Mouse (Mus musculus) heart, postnatal 36 days (tissue): ENCODE data around the gene Cyp19a1. TPM values are rescaled to one million over a fixed set of nuclear protein-coding genes. Genes with fewer than 3 reads are reported as not detected.

Source experiments
- DNase-seq, 2 experiments: peaks; one replicate each; pipeline ENCODE4 v3.0.0; 2021 to 2022
- intact Hi-C: fragments of 180-260 bp; cut with DNase I; formaldehyde crosslinking; loops from one replicate; pipeline ENCODE4 v1.15.1; 2025
- total RNA-seq, 2 experiments: library from RNA; stranded (reverse); gene quantifications; 2 replicates each; pipeline ENCODE4 v1.2.3; 2021

Gene Cyp19a1
- not detected for total RNA-seq

- intact Hi-C loops, result no loop called here
- DNase-seq, result no peak
Measured at GRCm38 (mm10) chr9:54268010-54268409, at the start of gene Cyp19a1. Gene Cyp19a1, minus strand, starts transcription at chr9:54268110.

GRCm38 (mm10) chr9:54316363-54316762 lies 48.5 kb upstream of the Cyp19a1 start:
- DNase-seq, result no peak

GRCm38 (mm10) chr9:54308751-54309358 lies 40.9 kb upstream of the Cyp19a1 start:
- intact Hi-C loops, result no loop called here
- DNase-seq, result no peak

More at GRCm38 (mm10) chr9:54316363-54316762, 48.5 kb upstream of the Cyp19a1 start:
- intact Hi-C loops, result no loop called here

GRCm38 (mm10) chr9:54308209-54308608 lies 40.3 kb upstream of the Cyp19a1 start:
- intact Hi-C loops, result no loop called here
- DNase-seq, result no peak

GRCm38 (mm10) chr9:54301255-54301654 lies 33.3 kb upstream of the Cyp19a1 start:
- intact Hi-C loops, result no loop called here
- peak; percentile 13 to 26 for DNase-seq

GRCm38 (mm10) chr9:54299792-54300191 lies 31.9 kb upstream of the Cyp19a1 start:
- intact Hi-C loops, result no loop called here

GRCm38 (mm10) chr9:54299389-54299788 lies 31.5 kb upstream of the Cyp19a1 start:
- intact Hi-C loops, result no loop called here
- DNase-seq, result no peak

More at GRCm38 (mm10) chr9:54299792-54300191, 31.9 kb upstream of the Cyp19a1 start:
- no peak for DNase-seq

GRCm38 (mm10) chr9:54287804-54288203 lies 19.9 kb upstream of the Cyp19a1 start:
- no peak for DNase-seq
- intact Hi-C loops, result no loop called here

- intact Hi-C loops, result no loop called here
- DNase-seq, result peak in 1 of 2 experiments; percentile 2
Measured at GRCm38 (mm10) chr9:54286331-54286987, 18.5 kb upstream of the Cyp19a1 start, which contains the start of gene Gldn. Gene Gldn, plus strand, starts transcription at chr9:54286486.

GRCm38 (mm10) chr9:54279046-54279589 lies 11.2 kb upstream of the Cyp19a1 start:
- intact Hi-C loops, result no loop called here

GRCm38 (mm10) chr9:54275283-54275682 lies 7.4 kb upstream of the Cyp19a1 start:
- intact Hi-C loops, result no loop called here
- no peak for DNase-seq

More at GRCm38 (mm10) chr9:54279046-54279589, 11.2 kb upstream of the Cyp19a1 start:
- no peak for DNase-seq

GRCm38 (mm10) chr9:54270889-54271288 lies 3.0 kb upstream of the Cyp19a1 start:
- no peak for DNase-seq
- intact Hi-C loops, result no loop called here

- intact Hi-C loops, result no loop called here
- DNase-seq, result no peak
Measured at GRCm38 (mm10) chr9:54269987-54270386, 2.1 kb upstream of the Cyp19a1 start.

- intact Hi-C loops, result no loop called here
- no peak for DNase-seq
Measured at GRCm38 (mm10) chr9:54264754-54265153, 3.2 kb downstream of the Cyp19a1 start.

GRCm38 (mm10) chr9:54244869-54245665 lies 22.8 kb downstream of the Cyp19a1 start:
- intact Hi-C loops, result no loop called here
- no peak for DNase-seq

- DNase-seq, result no peak
- intact Hi-C loops, result no loop called here
Measured at GRCm38 (mm10) chr9:54227580-54227979, 40.3 kb downstream of the Cyp19a1 start.

- DNase-seq, result no peak
- intact Hi-C loops, result no loop called here
Measured at GRCm38 (mm10) chr9:54216511-54216910, 51.4 kb downstream of the Cyp19a1 start.

- DNase-seq, result no peak
- intact Hi-C loops, result no loop called here
Measured at GRCm38 (mm10) chr9:54214881-54215280, 53.0 kb downstream of the Cyp19a1 start.

GRCm38 (mm10) chr9:54194790-54195189 lies 73.1 kb downstream of the Cyp19a1 start:
- DNase-seq, result no peak
- intact Hi-C loops, result no loop called here

GRCm38 (mm10) chr9:54191435-54191834 lies 76.5 kb downstream of the Cyp19a1 start:
- intact Hi-C loops, result no loop called here
- DNase-seq, result no peak

GRCm38 (mm10) chr9:54182484-54182883 lies 85.4 kb downstream of the Cyp19a1 start:
- no peak for DNase-seq
- intact Hi-C loops, result loop anchor here (5.0 to 10.0 kb wide), 2 partner anchors 155 to 362 kb away; no protein-coding TSS in a partner anchor
